Mouse (Mus musculus): Measurements from ENCODE around the gene Mtss1l. TPM values are rescaled to one million over a fixed set of nuclear protein-coding genes. Genes with fewer than 3 reads are reported as not detected.

Mtss1l gene
- polyA plus RNA-seq, 1 experiment from 2014 or later, result 5.9 TPM

GRCm38 (mm10) chr8:110689961-110690360 lies 31.3 kb upstream of the Mtss1l start:
- Histone ChIP-seq H3K4me1 (replicated peaks; ENCODE audit: control insufficient read depth, insufficient read depth, low read length) (peaks cover 8% of the 10 kb centered on the region), H3K9ac (ENCODE audit: low read depth, low read length) (no peak overlapping the region), H3K9me3 (ENCODE audit: control insufficient read depth, low read length) (no peaks in the 10 kb centered on the region), H3K36me3 (ENCODE audit: control insufficient read depth, insufficient read depth, low read length) (peaks cover 4% of the 10 kb centered on the region; the same call in 1 of the 2 replicates), H3K27me3 (replicated peaks; ENCODE audit: control insufficient read depth, insufficient read depth, low read length) (no peaks in the 10 kb centered on the region), H3K27ac (ENCODE audit: low read depth, low read length) (peak overlapping the region; percentile 57; the same call in 1 of the 2 replicates), H3K4me3 (ENCODE audit: low read depth, low read length) (no peak overlapping the region), H3K4me2 (no peak overlapping the region)
- DNase-seq (ENCODE audit: low spot score) (no peak), ATAC-seq (replicated peaks; ENCODE audit: low FRiP score) (peak; percentile 74)
- WGBS, result 55% methylated on average over 9 of the region's 9 CpGs

GRCm38 (mm10) chr8:110694226-110694625 lies 27.1 kb upstream of the Mtss1l start:
- Histone ChIP-seq H3K27me3 (replicated peaks; ENCODE audit: control insufficient read depth, insufficient read depth, low read length) (no peaks in the 10 kb centered on the region), H3K36me3 (ENCODE audit: control insufficient read depth, insufficient read depth, low read length) (peaks cover 7% of the 10 kb centered on the region; the same call in 1 of the 2 replicates), H3K4me3 (ENCODE audit: low read depth, low read length) (no peak overlapping the region), H3K4me2 (no peak overlapping the region), H3K4me1 (replicated peaks; ENCODE audit: control insufficient read depth, insufficient read depth, low read length) (peaks cover 3% of the 10 kb centered on the region), H3K27ac (ENCODE audit: low read depth, low read length) (no peak overlapping the region), H3K9me3 (ENCODE audit: control insufficient read depth, low read length) (no peaks in the 10 kb centered on the region), H3K9ac (ENCODE audit: low read depth, low read length) (no peak overlapping the region)
- no peak for ATAC-seq (replicated peaks; ENCODE audit: low FRiP score)
- 75% methylated on average over 5 of the region's 5 CpGs for WGBS
- no peak for DNase-seq (ENCODE audit: low spot score)

GRCm38 (mm10) chr8:110694826-110695225 lies 26.4 kb upstream of the Mtss1l start:
- Histone ChIP-seq H3K27ac (ENCODE audit: low read depth, low read length) (no peak overlapping the region), H3K4me3 (ENCODE audit: low read depth, low read length) (no peak overlapping the region), H3K4me2 (no peak overlapping the region), H3K9me3 (ENCODE audit: control insufficient read depth, low read length) (no peaks in the 10 kb centered on the region), H3K4me1 (replicated peaks; ENCODE audit: control insufficient read depth, insufficient read depth, low read length) (no peaks in the 10 kb centered on the region), H3K9ac (ENCODE audit: low read depth, low read length) (no peak overlapping the region), H3K27me3 (replicated peaks; ENCODE audit: control insufficient read depth, insufficient read depth, low read length) (no peaks in the 10 kb centered on the region), H3K36me3 (ENCODE audit: control insufficient read depth, insufficient read depth, low read length) (peaks cover 7% of the 10 kb centered on the region; the same call in 1 of the 2 replicates)
- DNase-seq (ENCODE audit: low spot score), result no peak
- 89% methylated on average over 4 of the region's 4 CpGs for WGBS
- ATAC-seq (replicated peaks; ENCODE audit: low FRiP score), result no peak

- Histone ChIP-seq H3K27ac (ENCODE audit: low read depth, low read length) (no peak overlapping the region), H3K9ac (ENCODE audit: low read depth, low read length) (no peak overlapping the region), H3K36me3 (ENCODE audit: control insufficient read depth, insufficient read depth, low read length) (peaks cover 7% of the 10 kb centered on the region; the same call in 1 of the 2 replicates), H3K27me3 (replicated peaks; ENCODE audit: control insufficient read depth, insufficient read depth, low read length) (no peaks in the 10 kb centered on the region), H3K9me3 (ENCODE audit: control insufficient read depth, low read length) (no peaks in the 10 kb centered on the region), H3K4me2 (no peak overlapping the region), H3K4me1 (replicated peaks; ENCODE audit: control insufficient read depth, insufficient read depth, low read length) (no peaks in the 10 kb centered on the region), H3K4me3 (ENCODE audit: low read depth, low read length) (no peak overlapping the region)
- 76% methylated on average over 5 of the region's 5 CpGs for WGBS
- DNase-seq (ENCODE audit: low spot score) (no peak), ATAC-seq (replicated peaks; ENCODE audit: low FRiP score) (no peak)
These were observed 25.8 kb upstream of the Mtss1l start for GRCm38 (mm10) chr8:110695431-110695830.

- H3K4me1 ChIP-seq (replicated peaks; ENCODE audit: control insufficient read depth, insufficient read depth, low read length), result no peaks in the 10 kb centered on the region
- no peak overlapping the region for H3K9ac ChIP-seq (ENCODE audit: low read depth, low read length)
- H3K27ac ChIP-seq (ENCODE audit: low read depth, low read length), result no peak overlapping the region
These were observed 25.2 kb upstream of the Mtss1l start for GRCm38 (mm10) chr8:110696051-110696450.

GRCm38 (mm10) chr8:110697571-110697970 lies 23.7 kb upstream of the Mtss1l start:
- no peak overlapping the region for H3K27ac ChIP-seq (ENCODE audit: low read depth, low read length)
- WGBS, result 86% methylated on average over 5 of the region's 5 CpGs
- DNase-seq (ENCODE audit: low spot score) (no peak), ATAC-seq (replicated peaks; ENCODE audit: low FRiP score) (no peak)
- H3K4me3 ChIP-seq (ENCODE audit: low read depth, low read length), result no peak overlapping the region
- H3K4me2 ChIP-seq, result no peak overlapping the region
- H3K27me3 ChIP-seq (replicated peaks; ENCODE audit: control insufficient read depth, insufficient read depth, low read length), result no peaks in the 10 kb centered on the region
- H3K4me1 ChIP-seq (replicated peaks; ENCODE audit: control insufficient read depth, insufficient read depth, low read length), result no peaks in the 10 kb centered on the region
- no peaks in the 10 kb centered on the region for H3K9me3 ChIP-seq (ENCODE audit: control insufficient read depth, low read length)
- peaks cover 2% of the 10 kb centered on the region; the same call in 1 of the 2 replicates for H3K36me3 ChIP-seq (ENCODE audit: control insufficient read depth, insufficient read depth, low read length)
- no peak overlapping the region for H3K9ac ChIP-seq (ENCODE audit: low read depth, low read length)

More at GRCm38 (mm10) chr8:110696051-110696450, 25.2 kb upstream of the Mtss1l start:
- H3K4me3 ChIP-seq (ENCODE audit: low read depth, low read length), result no peak overlapping the region
- ATAC-seq (replicated peaks; ENCODE audit: low FRiP score) (no peak), DNase-seq (ENCODE audit: low spot score) (no peak)
- H3K4me2 ChIP-seq, result no peak overlapping the region
- H3K36me3 ChIP-seq (ENCODE audit: control insufficient read depth, insufficient read depth, low read length), result peaks cover 4% of the 10 kb centered on the region; the same call in 1 of the 2 replicates
- H3K9me3 ChIP-seq (ENCODE audit: control insufficient read depth, low read length), result no peaks in the 10 kb centered on the region
- WGBS, result 78% methylated on average over 4 of the region's 4 CpGs
- no peaks in the 10 kb centered on the region for H3K27me3 ChIP-seq (replicated peaks; ENCODE audit: control insufficient read depth, insufficient read depth, low read length)

GRCm38 (mm10) chr8:110698098-110698497 lies 23.2 kb upstream of the Mtss1l start:
- no peak for DNase-seq (ENCODE audit: low spot score)
- Histone ChIP-seq H3K4me2 (no peak overlapping the region), H3K36me3 (ENCODE audit: control insufficient read depth, insufficient read depth, low read length) (peaks cover 2% of the 10 kb centered on the region; the same call in 1 of the 2 replicates), H3K27ac (ENCODE audit: low read depth, low read length) (no peak overlapping the region), H3K4me3 (ENCODE audit: low read depth, low read length) (no peak overlapping the region), H3K9ac (ENCODE audit: low read depth, low read length) (no peak overlapping the region), H3K4me1 (replicated peaks; ENCODE audit: control insufficient read depth, insufficient read depth, low read length) (no peaks in the 10 kb centered on the region), H3K9me3 (ENCODE audit: control insufficient read depth, low read length) (no peaks in the 10 kb centered on the region), H3K27me3 (replicated peaks; ENCODE audit: control insufficient read depth, insufficient read depth, low read length) (no peaks in the 10 kb centered on the region)
- ATAC-seq (replicated peaks; ENCODE audit: low FRiP score), result no peak
- 65% methylated on average over 1 of the region's 1 CpGs for WGBS

- Histone ChIP-seq H3K4me1 (replicated peaks; ENCODE audit: control insufficient read depth, insufficient read depth, low read length) (no peaks in the 10 kb centered on the region), H3K9ac (ENCODE audit: low read depth, low read length) (no peak overlapping the region), H3K27ac (ENCODE audit: low read depth, low read length) (no peak overlapping the region), H3K9me3 (ENCODE audit: control insufficient read depth, low read length) (no peaks in the 10 kb centered on the region), H3K36me3 (ENCODE audit: control insufficient read depth, insufficient read depth, low read length) (peaks cover 2% of the 10 kb centered on the region; the same call in 1 of the 2 replicates), H3K4me2 (no peak overlapping the region), H3K4me3 (ENCODE audit: low read depth, low read length) (no peak overlapping the region), H3K27me3 (replicated peaks; ENCODE audit: control insufficient read depth, insufficient read depth, low read length) (no peaks in the 10 kb centered on the region)
- WGBS, result 87% methylated on average over 7 of the region's 7 CpGs
- ATAC-seq (replicated peaks; ENCODE audit: low FRiP score) (no peak), DNase-seq (ENCODE audit: low spot score) (no peak)
These were observed 21.8 kb upstream of the Mtss1l start for GRCm38 (mm10) chr8:110699501-110699900.

- Histone ChIP-seq H3K9me3 (ENCODE audit: control insufficient read depth, low read length) (no peaks in the 10 kb centered on the region), H3K4me2 (no peak overlapping the region), H3K9ac (ENCODE audit: low read depth, low read length) (no peak overlapping the region), H3K4me1 (replicated peaks; ENCODE audit: control insufficient read depth, insufficient read depth, low read length) (no peaks in the 10 kb centered on the region), H3K4me3 (ENCODE audit: low read depth, low read length) (no peak overlapping the region), H3K27me3 (replicated peaks; ENCODE audit: control insufficient read depth, insufficient read depth, low read length) (no peaks in the 10 kb centered on the region), H3K36me3 (ENCODE audit: control insufficient read depth, insufficient read depth, low read length) (peaks cover 2% of the 10 kb centered on the region; the same call in 1 of the 2 replicates), H3K27ac (ENCODE audit: low read depth, low read length) (no peak overlapping the region)
- 91% methylated on average over 2 of the region's 2 CpGs for WGBS
- no peak for ATAC-seq (replicated peaks; ENCODE audit: low FRiP score)
- DNase-seq (ENCODE audit: low spot score), result no peak
These were observed 20.7 kb upstream of the Mtss1l start for GRCm38 (mm10) chr8:110700561-110700960.

Data from liver, embryonic 11.5 days (tissue).